Mouse (Mus musculus) heart, embryonic 11.5 days (tissue): Measurements from ENCODE around the gene Sept3. TPM values are rescaled to one million over a fixed set of nuclear protein-coding genes. Genes with fewer than 3 reads are reported as not detected.

ENCODE experiments used
- ATAC-seq: fragments of 200-750 bp; cut with Nextera tagmentation; replicated peaks from 2 replicates; pipeline ENCODE4 v1.8.0; 2017; ENCODE audit warnings: moderate library complexity; ENCODE audit not compliant: insufficient number of reproducible peaks, low FRiP score, low TSS enrichment
- H3K27ac ChIP-seq: fragments of 300-500 bp; sonication (generic); 2 replicates; pipeline ENCODE4 v1.5.1; 2014; ENCODE audit warnings: mild to moderate bottlenecking, low read depth, low read length
- H3K27me3 ChIP-seq: fragments of 300-500 bp; sonication (generic); 2 replicates; pipeline ENCODE4 v1.6.1; 2014; ENCODE audit warnings: mild to moderate bottlenecking, low read length, mixed read lengths; ENCODE audit not compliant: control insufficient read depth, insufficient read depth
- H3K36me3 ChIP-seq: fragments of 300-500 bp; sonication (generic); 2 replicates; pipeline ENCODE4 v1.6.1; 2014; ENCODE audit warnings: mild to moderate bottlenecking, low read length, moderate library complexity, mixed read lengths; ENCODE audit not compliant: control insufficient read depth, insufficient read depth
- H3K4me1 ChIP-seq: fragments of 300-500 bp; sonication (generic); 2 replicates; pipeline ENCODE4 v1.6.1; 2014; ENCODE audit warnings: low read length; ENCODE audit not compliant: control insufficient read depth, insufficient read depth
- H3K4me2 ChIP-seq: fragments of 300-500 bp; sonication (generic); 2 replicates; pipeline ENCODE4 v1.6.1; 2014; ENCODE audit warnings: mild to moderate bottlenecking, moderate library complexity
- H3K4me3 ChIP-seq: fragments of 300-500 bp; sonication (generic); 2 replicates; pipeline ENCODE4 v1.5.1; 2014; ENCODE audit warnings: low read depth, low read length
- H3K9ac ChIP-seq: fragments of 300-500 bp; sonication (generic); 2 replicates; pipeline ENCODE4 v1.6.1; 2014; ENCODE audit warnings: mild to moderate bottlenecking, low read depth, low read length, moderate library complexity
- H3K9me3 ChIP-seq: fragments of 300-500 bp; sonication (generic); replicated peaks from 2 replicates; pipeline ENCODE4 v1.6.1; 2016; ENCODE audit warnings: low read length; ENCODE audit not compliant: control insufficient read depth
- WGBS: fragments of 180-500 bp; shearing (Covaris S2); extraction: QIAGEN DNeasy Blood & Tissue Kit; methylation state at CpG from one replicate; pipeline ENCODE4 v1.1.7; 2014; ENCODE audit not compliant: insufficient replicate concordance; 5-methylcytosine and 5-hydroxymethylcytosine counted together
- polyA plus RNA-seq: library from polyadenylated mRNA; unstranded; fragments of >200 nt; fragmentation: Nextera tagmentation; extraction: Ambion mirVana; gene quantifications from 2 replicates; pipeline ENCODE4 v1.2.1, GENCODE M21; 2014

Gene Sept3
- polyA plus RNA-seq, 1 experiment from 2014 or later, result 6.2 TPM

GRCm38 (mm10) chr15:82255248-82255647 is 19.4 kb upstream of the Sept3 start:
- H3K9ac ChIP-seq, result no peak overlapping the region
- 41% methylated on average over 4 of the region's 4 CpGs for WGBS
- H3K9me3 ChIP-seq, result no peaks in the 10 kb centered on the region
- no peak overlapping the region for H3K27ac ChIP-seq
- no peak overlapping the region for H3K4me3 ChIP-seq
- H3K36me3 ChIP-seq, result no peaks in the 10 kb centered on the region
- peaks cover 6% of the 10 kb centered on the region; the same call in 1 of the 2 replicates for H3K27me3 ChIP-seq
- H3K4me2 ChIP-seq, result no peak overlapping the region
- no peak for ATAC-seq
- H3K4me1 ChIP-seq, result no peaks in the 10 kb centered on the region

- H3K9me3 ChIP-seq, result no peaks in the 10 kb centered on the region
- H3K27me3 ChIP-seq, result peaks cover 6% of the 10 kb centered on the region; the same call in 1 of the 2 replicates
- H3K4me3 ChIP-seq, result no peak overlapping the region
- no peak overlapping the region; the same call in 1 of the 2 replicates for H3K9ac ChIP-seq
- no peaks in the 10 kb centered on the region for H3K4me1 ChIP-seq
- 24% methylated on average over 10 of the region's 10 CpGs for WGBS
- no peak overlapping the region for H3K27ac ChIP-seq
- no peak for ATAC-seq
- H3K36me3 ChIP-seq, result no peaks in the 10 kb centered on the region
- H3K4me2 ChIP-seq, result 0 out of 2 replicates have a peak overlapping the region, but pooled peaks have one; percentile 3
Measured at GRCm38 (mm10) chr15:82255944-82256383, 18.7 kb upstream of the Sept3 start.

- H3K4me2 ChIP-seq, result no peak overlapping the region
- H3K4me3 ChIP-seq, result no peak overlapping the region
- H3K4me1 ChIP-seq, result no peaks in the 10 kb centered on the region
- H3K9ac ChIP-seq, result no peak overlapping the region
- ATAC-seq, result no peak
- H3K27me3 ChIP-seq, result peaks cover 6% of the 10 kb centered on the region; the same call in 1 of the 2 replicates
- WGBS, result 13% methylated on average over 16 of the region's 16 CpGs
- no peak overlapping the region for H3K27ac ChIP-seq
- H3K36me3 ChIP-seq, result no peaks in the 10 kb centered on the region
- no peaks in the 10 kb centered on the region for H3K9me3 ChIP-seq
Measured at GRCm38 (mm10) chr15:82259510-82259909, 15.2 kb upstream of the Sept3 start.

GRCm38 (mm10) chr15:82266356-82266755 is 8.3 kb upstream of the Sept3 start:
- H3K27ac ChIP-seq, result no peak overlapping the region
- 17% methylated on average over 6 of the region's 6 CpGs for WGBS
- no peak overlapping the region for H3K9ac ChIP-seq
- H3K36me3 ChIP-seq, result no peaks in the 10 kb centered on the region
- H3K27me3 ChIP-seq, result no peaks in the 10 kb centered on the region
- H3K9me3 ChIP-seq, result no peaks in the 10 kb centered on the region
- H3K4me1 ChIP-seq, result peaks cover 11% of the 10 kb centered on the region; the same call in 1 of the 2 replicates
- no peak overlapping the region for H3K4me3 ChIP-seq
- H3K4me2 ChIP-seq, result no peak overlapping the region
- no peak for ATAC-seq

- 26% methylated on average over 3 of the region's 3 CpGs for WGBS
- Histone ChIP-seq H3K4me2 (no peak overlapping the region), H3K4me3 (no peak overlapping the region), H3K4me1 (peaks cover 11% of the 10 kb centered on the region; the same call in 1 of the 2 replicates), H3K9ac (no peak overlapping the region), H3K27me3 (peaks cover 14% of the 10 kb centered on the region), H3K9me3 (no peaks in the 10 kb centered on the region), H3K36me3 (no peaks in the 10 kb centered on the region), H3K27ac (no peak overlapping the region)
- no peak for ATAC-seq
Measured at GRCm38 (mm10) chr15:82268185-82268584, 6.5 kb upstream of the Sept3 start.

- no peaks in the 10 kb centered on the region for H3K9me3 ChIP-seq
- no peak overlapping the region for H3K4me3 ChIP-seq
- WGBS, result 78% methylated on average over 9 of the region's 9 CpGs
- H3K9ac ChIP-seq, result no peak overlapping the region
- H3K4me2 ChIP-seq, result no peak overlapping the region
- H3K36me3 ChIP-seq, result no peaks in the 10 kb centered on the region
- no peak overlapping the region for H3K27ac ChIP-seq
- H3K4me1 ChIP-seq, result peaks cover 11% of the 10 kb centered on the region; the same call in 1 of the 2 replicates
- no peak for ATAC-seq
- H3K27me3 ChIP-seq, result peaks cover 20% of the 10 kb centered on the region
Measured at GRCm38 (mm10) chr15:82268783-82269182, 5.9 kb upstream of the Sept3 start.

- Histone ChIP-seq H3K9me3 (no peaks in the 10 kb centered on the region), H3K27ac (no peak overlapping the region), H3K9ac (no peak overlapping the region), H3K36me3 (no peaks in the 10 kb centered on the region), H3K4me1 (peaks cover 16% of the 10 kb centered on the region; the same call in 1 of the 2 replicates), H3K4me2 (no peak overlapping the region), H3K4me3 (no peak overlapping the region), H3K27me3 (peaks cover 44% of the 10 kb centered on the region)
- ATAC-seq, result no peak
- WGBS, result 12% methylated on average over 5 of the region's 5 CpGs
Measured at GRCm38 (mm10) chr15:82271201-82271600, 3.5 kb upstream of the Sept3 start.

- H3K4me1 ChIP-seq, result peaks cover 16% of the 10 kb centered on the region; the same call in 1 of the 2 replicates
- H3K4me2 ChIP-seq, result no peak overlapping the region
- no peak overlapping the region for H3K9ac ChIP-seq
- H3K9me3 ChIP-seq, result no peaks in the 10 kb centered on the region
- H3K27ac ChIP-seq, result no peak overlapping the region
- WGBS, result 77% methylated on average over 6 of the region's 6 CpGs
- H3K4me3 ChIP-seq, result no peak overlapping the region
- peaks cover 54% of the 10 kb centered on the region for H3K27me3 ChIP-seq
- ATAC-seq, result no peak
- no peaks in the 10 kb centered on the region for H3K36me3 ChIP-seq
Measured at GRCm38 (mm10) chr15:82272295-82272694, 2.4 kb upstream of the Sept3 start.
